Mouse (Mus musculus) brain, embryonic 14.5 days (tissue): Measurements from ENCODE around the gene Upk3a.

ENCODE experiments used
- CTCF ChIP-seq: fragments of 200-500 bp; IDR thresholded peaks from 2 replicates; pipeline ENCODE4 v1.5.1; 2012; ENCODE audit warnings: inconsistent platforms, mild to moderate bottlenecking, moderate library complexity, borderline replicate concordance; ENCODE audit not compliant: insufficient read depth, insufficient read length; ENCODE audit errors: extremely low read depth
- POLR2A ChIP-seq: fragments of 200-500 bp; IDR thresholded peaks from 2 replicates; pipeline ENCODE4 v1.6.1; 2012; ENCODE audit warnings: mild to moderate bottlenecking, inconsistent platforms, borderline replicate concordance; ENCODE audit not compliant: poor library complexity, insufficient read depth, insufficient read length, severe bottlenecking; ENCODE audit errors: extremely low read depth

DNA sequence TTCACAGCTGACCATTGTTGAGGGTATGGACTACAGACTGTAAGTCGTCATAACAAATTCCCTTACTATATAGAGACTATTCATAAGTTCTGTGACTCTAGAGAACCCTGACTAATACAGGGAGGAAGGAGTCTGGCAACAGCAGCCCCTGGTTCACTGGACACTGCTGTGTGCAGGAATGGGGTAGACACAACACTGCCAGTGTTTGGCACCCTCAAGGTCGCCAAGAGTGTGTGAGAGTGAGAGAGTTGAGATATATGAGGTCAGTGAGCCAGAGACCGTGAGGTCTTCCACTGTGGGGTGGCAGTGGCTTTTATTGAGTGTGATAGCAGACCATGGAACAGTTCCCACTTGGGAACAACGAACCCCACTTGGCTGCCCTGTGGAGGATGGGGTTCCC, 9.3 kb downstream of the Upk3a start:
- TF ChIP-seq POLR2A: no peak
- TF ChIP-seq CTCF: no peak
